Mouse (Mus musculus) ES-E14 (cell line): Measurements from ENCODE around the gene Ugt8a.

Source experiments
- MAFK ChIP-seq: IDR thresholded peaks from 2 replicates; pipeline ENCODE4 v1.6.1; 2014; ENCODE audit warnings: mild to moderate bottlenecking, low read depth, low read length, inconsistent platforms; ENCODE audit not compliant: insufficient read depth
- ZNF384 ChIP-seq: IDR thresholded peaks from 2 replicates; pipeline ENCODE4 v1.6.1; 2012; ENCODE audit warnings: low read depth, low read length, inconsistent platforms

DNA sequence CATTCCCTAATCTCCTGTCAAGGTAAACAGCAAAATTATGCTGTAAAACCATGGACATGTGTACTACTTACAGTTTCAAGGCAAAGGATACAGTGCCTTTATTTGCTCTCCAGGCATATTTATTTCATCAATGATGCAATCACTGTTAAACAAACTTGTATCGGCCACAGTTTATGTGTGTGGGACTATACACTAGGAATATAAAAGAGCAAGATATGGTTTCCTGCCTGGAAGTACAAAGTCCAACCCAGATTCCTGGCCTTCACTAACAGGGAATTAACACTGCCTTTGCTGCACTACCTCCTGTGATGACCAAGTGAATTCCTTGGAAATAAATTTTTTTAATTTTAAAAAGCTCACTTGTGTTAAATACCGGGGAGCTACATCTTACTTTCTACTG lies 53.5 kb downstream of the Ugt8a start:
- TF ChIP-seq ZNF384 (no peak), MAFK (no peak)
